ENCODE assay signal across 8 mouse cellular contexts in the genomic region with DNA sequence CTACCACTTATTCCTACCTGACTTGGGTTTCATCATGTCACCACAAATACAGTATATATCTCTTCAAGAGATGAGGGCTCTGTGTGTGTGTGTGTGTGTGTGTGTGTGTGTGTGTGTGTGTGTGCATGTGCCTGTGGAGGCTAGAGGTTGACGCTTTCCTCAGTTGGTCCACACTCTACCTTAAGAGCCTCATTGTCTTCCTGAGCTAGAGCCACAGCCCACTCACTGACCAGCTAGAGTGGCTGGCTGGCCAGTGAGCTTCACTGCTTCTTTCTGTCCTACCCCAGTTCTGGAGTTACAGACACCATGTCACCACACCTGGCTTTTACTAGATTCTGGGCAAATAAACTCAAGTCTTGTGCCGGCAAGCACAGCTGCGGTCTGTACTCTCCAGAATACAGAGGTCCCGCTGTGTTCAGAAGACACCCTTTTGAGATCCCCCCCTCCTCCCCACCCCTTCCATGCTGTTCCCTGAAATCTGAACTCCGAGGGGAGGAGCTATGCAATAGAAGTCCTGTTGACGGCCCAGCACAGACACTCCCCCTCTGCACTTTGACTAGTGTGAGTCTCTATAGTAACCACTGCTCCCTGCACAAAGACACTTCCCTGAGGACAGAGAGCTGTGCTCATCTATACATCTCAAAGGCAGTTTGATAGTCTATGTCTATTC. TPM values are rescaled to one million over a fixed set of nuclear protein-coding genes. Genes with fewer than 3 reads are reported as not detected.
DNase-seq lines count a peak whose midpoint lies in the region; ATAC-seq and TF ChIP-seq lines count a peak whose summit lies in the region.

No protein-coding gene starts in this region.

- H3K27ac ChIP-seq in embryonic facial prominence, embryonic 14.5 days (replicated peaks; ENCODE audit: low read depth, low read length): peak overlapping the region; percentile 52; the same call in 1 of the 2 replicates
- H3K27ac ChIP-seq in hindbrain, embryonic 12.5 days: peak overlapping the region; percentile 41; the same call in 1 of the 2 replicates
- H3K27ac ChIP-seq in limb, embryonic 14.5 days (replicated peaks; ENCODE audit: low read depth, low read length): peak overlapping the region; percentile 70; the same call in 1 of the 2 replicates

- peak; percentile 98 for ATAC-seq in embryonic facial prominence, embryonic 14.5 days (ENCODE audit: low read depth)
- peak; percentile 99 for ATAC-seq in hindbrain, embryonic 12.5 days (ENCODE audit: low FRiP score)
- peak; percentile 95 for ATAC-seq in limb, embryonic 14.5 days (ENCODE audit: low FRiP score, low read depth)

- no peaks in the 10 kb centered on the region for H3K27me3 ChIP-seq in embryonic facial prominence, embryonic 14.5 days (replicated peaks; ENCODE audit: control insufficient read depth, insufficient read depth, low read length)
- H3K27me3 ChIP-seq in hindbrain, embryonic 12.5 days: no peaks in the 10 kb centered on the region
- H3K27me3 ChIP-seq in limb, embryonic 14.5 days (ENCODE audit: control insufficient read depth, insufficient read depth, low read length): no peaks in the 10 kb centered on the region

- H3K9ac ChIP-seq in embryonic facial prominence, embryonic 14.5 days (ENCODE audit: low read depth, low read length): no peak overlapping the region
- H3K9ac ChIP-seq in hindbrain, embryonic 12.5 days: no peak overlapping the region
- H3K9ac ChIP-seq in limb, embryonic 14.5 days (ENCODE audit: low read depth, low read length, severe bottlenecking): no peak overlapping the region

- H3K4me1 ChIP-seq in embryonic facial prominence, embryonic 14.5 days (ENCODE audit: control insufficient read depth, insufficient read depth, low read length): peaks cover 22% of the 10 kb centered on the region
- peaks cover 8% of the 10 kb centered on the region for H3K4me1 ChIP-seq in hindbrain, embryonic 12.5 days
- peaks cover 18% of the 10 kb centered on the region for H3K4me1 ChIP-seq in limb, embryonic 14.5 days (ENCODE audit: control insufficient read depth, insufficient read depth, low read length)

- WGBS in embryonic facial prominence, embryonic 14.5 days: 6% methylated on average over 6 of the region's 6 CpGs
- 4% methylated on average over 6 of the region's 6 CpGs for WGBS in hindbrain, embryonic 12.5 days
- WGBS in limb, embryonic 14.5 days: 4% methylated on average over 6 of the region's 6 CpGs

- no peaks in the 10 kb centered on the region for H3K36me3 ChIP-seq in embryonic facial prominence, embryonic 14.5 days (ENCODE audit: control insufficient read depth, insufficient read depth, low read length)
- H3K36me3 ChIP-seq in hindbrain, embryonic 12.5 days: no peaks in the 10 kb centered on the region
- no peaks in the 10 kb centered on the region for H3K36me3 ChIP-seq in limb, embryonic 14.5 days (ENCODE audit: control insufficient read depth, insufficient read depth, low read length)

- no peak for TF ChIP-seq POLR2A in limb, embryonic 14.5 days (IDR thresholded peaks at IDR 0.05; ENCODE audit: borderline replicate concordance, extremely low read depth, insufficient read depth, insufficient read length)

- no peaks in the 10 kb centered on the region for H3K9me3 ChIP-seq in embryonic facial prominence, embryonic 14.5 days (ENCODE audit: control insufficient read depth, low read length)
- no peaks in the 10 kb centered on the region for H3K9me3 ChIP-seq in hindbrain, embryonic 12.5 days (replicated peaks)
- H3K9me3 ChIP-seq in limb, embryonic 14.5 days (ENCODE audit: control insufficient read depth, low read length): no peaks in the 10 kb centered on the region

- DNase-seq in adrenal gland, adult (ENCODE audit: inconsistent age in 2 of 2, low spot score in 1 of 2): peak; percentile 55 to 79
- no peak for DNase-seq in adrenal gland, adult 18-20 months (ENCODE audit: low spot score in 2 of 2)
- DNase-seq in embryonic facial prominence, embryonic 14.5 days (ENCODE audit: low spot score): peak; percentile 94
- DNase-seq in limb, embryonic 14.5 days (ENCODE audit: low spot score): peak; percentile 79
- peak; percentile 57 for DNase-seq in neural tube, embryonic 10.5 days (ENCODE audit: extremely low spot score, low spot score)
- no peak for DNase-seq in left cerebral cortex, adult 9 months (ENCODE audit: low spot score in 2 of 2)
- DNase-seq in thymus, postnatal 4 days: no peak

- peak overlapping the region; percentile 48 for H3K4me2 ChIP-seq in embryonic facial prominence, embryonic 14.5 days (ENCODE audit: low read depth, low read length)
- H3K4me2 ChIP-seq in hindbrain, embryonic 12.5 days (replicated peaks): peak overlapping the region; percentile 34
- peak overlapping the region; percentile 33; the same call in 1 of the 2 replicates for H3K4me2 ChIP-seq in limb, embryonic 14.5 days (replicated peaks; ENCODE audit: low read depth, low read length, severe bottlenecking)

- H3K4me3 ChIP-seq in embryonic facial prominence, embryonic 14.5 days (ENCODE audit: low read depth, low read length): 0 out of 2 replicates have a peak overlapping the region, but pooled peaks have one; percentile 6
- H3K4me3 ChIP-seq in hindbrain, embryonic 12.5 days: no peak overlapping the region
- H3K4me3 ChIP-seq in limb, embryonic 14.5 days (replicated peaks; ENCODE audit: low read length): 0 out of 2 replicates have a peak overlapping the region, but pooled peaks have one; percentile 0

RNA-seq across cellular contexts. Expression of a gene that starts 39.0 kb away (rescaled TPM):
- total RNA-seq in adrenal gland, adult 18-20 months (2021): 10 to 100 TPM; 31.7 to 36.4 TPM
- polyA plus RNA-seq in embryonic facial prominence, embryonic 14.5 days (2014; fragmentation: Nextera tagmentation; extraction: Ambion mirVana): 9.9 and 10.0 TPM in 2 replicates
- polyA plus RNA-seq in hindbrain, embryonic 12.5 days (2016; fragmentation: Nextera tagmentation; extraction: Ambion mirVana): 14.7 and 18.2 TPM in 2 replicates
- 20.9 and 36.5 TPM in 2 replicates for polyA plus RNA-seq in limb, embryonic 14.5 days (2012; rRNA removed)
- 10.0 and 10.4 TPM in 2 replicates for polyA plus RNA-seq in limb, embryonic 14.5 days (2014; fragmentation: Nextera tagmentation; extraction: Ambion mirVana)

Comparison
In these comparisons a context has a peak if more than half of its experiments do, and no peak if none do; other contexts are left out.
1. DNase-seq: peak in adrenal gland, adult (2 of 2), embryonic facial prominence, embryonic 14.5 days (single experiment), limb, embryonic 14.5 days (single experiment) and neural tube, embryonic 10.5 days (single experiment); none in adrenal gland, adult 18-20 months (0 of 2), left cerebral cortex, adult 9 months (0 of 2) and thymus, postnatal 4 days (single experiment).
2. Peak in every context shown above with its lines, with median percentiles within 50 percentile points of each other: ATAC-seq, H3K27ac ChIP-seq and H3K4me2 ChIP-seq.